ENCODE assay signal across 9 mouse cellular contexts in the genomic region with DNA sequence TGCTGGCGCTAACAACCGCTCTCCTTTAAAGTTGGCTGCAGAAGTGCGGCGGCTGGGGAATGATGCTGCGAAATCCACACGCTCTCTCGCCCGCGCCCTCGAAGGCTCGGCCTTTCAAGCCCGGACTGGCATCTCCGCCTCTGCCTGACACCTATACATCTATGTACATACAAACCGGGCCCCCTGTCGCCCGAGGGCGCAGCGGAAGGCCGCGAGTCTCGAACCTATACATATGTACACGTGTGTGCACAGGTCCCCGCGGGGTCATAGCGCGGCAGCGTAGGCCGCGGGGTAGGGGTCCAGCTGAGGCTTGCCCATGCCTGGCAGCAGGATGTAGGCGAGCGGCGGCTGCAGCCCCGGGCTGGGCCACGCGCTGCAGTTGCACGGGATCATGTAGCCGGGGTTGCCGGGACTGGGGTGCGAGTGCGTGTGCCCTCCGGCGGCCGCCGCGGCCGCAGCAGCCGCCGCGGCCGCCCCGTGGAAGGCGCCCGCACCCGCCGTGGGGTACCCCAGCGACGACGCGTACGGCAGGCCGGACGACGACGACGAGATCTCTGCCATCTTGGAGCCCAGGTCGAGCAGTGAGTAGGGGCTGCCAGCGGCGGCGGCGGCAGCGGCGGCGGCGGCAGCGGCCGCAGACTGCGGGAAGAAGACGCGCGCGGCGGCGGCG. TPM values are rescaled to one million over a fixed set of nuclear protein-coding genes. Genes with fewer than 3 reads are reported as not detected.
A peak's percentile ranks its signal among the peaks of the same experiment; 100 is the strongest.
DNase-seq lines count a peak whose midpoint lies in the region; ATAC-seq and TF ChIP-seq lines count a peak whose summit lies in the region.
"Had no signal": no experiment of that assay in that cellular context is flagged by ENCODE, and none has a peak within 500 bp of the region (broad histone marks: within the 10 kb centered on the region; RNA-seq: fewer than 3 reads in every experiment).

No protein-coding gene starts in this region.

- no peak for ATAC-seq in G1E (ENCODE audit: extremely low read depth, insufficient number of reproducible peaks, low FRiP score, poor library complexity, severe bottlenecking)
- no peak for ATAC-seq in forebrain, postnatal 0 days
- no peak for ATAC-seq in limb, embryonic 15.5 days (ENCODE audit: insufficient number of reproducible peaks, low FRiP score, low TSS enrichment, low read depth)
- ATAC-seq in stomach, embryonic 15.5 days (ENCODE audit: insufficient read depth, low FRiP score, low read depth): no peak

- H3K27me3 ChIP-seq in kidney, adult 2 months (replicated peaks; ENCODE audit: control insufficient read depth, insufficient read depth, low read length): peaks cover 31% of the 10 kb centered on the region
- peaks cover 42% of the 10 kb centered on the region for H3K27me3 ChIP-seq in G1E (ENCODE audit: insufficient read depth, low read length)
- peaks cover 15% of the 10 kb centered on the region; the same call in 1 of the 2 replicates for H3K27me3 ChIP-seq in forebrain, postnatal 0 days (ENCODE audit: insufficient read depth, low read length)
- peaks cover 87% of the 10 kb centered on the region for H3K27me3 ChIP-seq in limb, embryonic 15.5 days
- peaks cover 67% of the 10 kb centered on the region for H3K27me3 ChIP-seq in stomach, embryonic 15.5 days (replicated peaks)

- peaks cover 28% of the 10 kb centered on the region for H3K9me3 ChIP-seq in G1E (replicated peaks)
- no peaks in the 10 kb centered on the region for H3K9me3 ChIP-seq in forebrain, postnatal 0 days (ENCODE audit: low read length)
- no peaks in the 10 kb centered on the region for H3K9me3 ChIP-seq in limb, embryonic 15.5 days
- H3K9me3 ChIP-seq in stomach, embryonic 15.5 days: no peaks in the 10 kb centered on the region

- intact Hi-C loops in gastrocnemius, postnatal 36 days (cut with DNase I): no loop called here

- H3K36me3 ChIP-seq in kidney, adult 2 months (ENCODE audit: control insufficient read depth, insufficient read depth, low read length): no peaks in the 10 kb centered on the region
- peaks cover 9% of the 10 kb centered on the region for H3K36me3 ChIP-seq in G1E (replicated peaks)
- no peaks in the 10 kb centered on the region for H3K36me3 ChIP-seq in forebrain, postnatal 0 days (ENCODE audit: insufficient read depth)
- H3K36me3 ChIP-seq in limb, embryonic 15.5 days: no peaks in the 10 kb centered on the region
- no peaks in the 10 kb centered on the region for H3K36me3 ChIP-seq in stomach, embryonic 15.5 days

- DNase-seq in kidney, adult 2 months: no peak
- no peak for DNase-seq in kidney, postnatal 25 days
- DNase-seq in G1E (ENCODE audit: low spot score): no peak
- peak; percentile 33 for DNase-seq in forebrain, postnatal 0 days
- no peak for DNase-seq in frontal cortex, adult 2 months (ENCODE audit: extremely low spot score in 1 of 2, low spot score in 1 of 2)
- DNase-seq in gastrocnemius, postnatal 36 days: no peak

- no peak overlapping the region for H3K27ac ChIP-seq in kidney, adult 2 months (ENCODE audit: insufficient read depth, low read depth, low read length)
- H3K27ac ChIP-seq in forebrain, postnatal 0 days (ENCODE audit: low read depth, low read length): 0 out of 2 replicates have a peak overlapping the region, but pooled peaks have one; percentile 15
- no peak overlapping the region for H3K27ac ChIP-seq in limb, embryonic 15.5 days
- H3K27ac ChIP-seq in stomach, embryonic 15.5 days: no peak overlapping the region

- TF ChIP-seq POLR2A in kidney, adult 2 months (IDR thresholded peaks at IDR 0.05; ENCODE audit: low read depth, low read length): no peak

- peak overlapping the region; percentile 89 for H3K4me2 ChIP-seq in forebrain, postnatal 0 days (ENCODE audit: low read depth)
- H3K4me2 ChIP-seq in limb, embryonic 15.5 days: peak overlapping the region; percentile 96
- H3K4me2 ChIP-seq in stomach, embryonic 15.5 days: peak overlapping the region; percentile 76

- no peaks in the 10 kb centered on the region for H3K4me1 ChIP-seq in kidney, adult 2 months (ENCODE audit: control insufficient read depth, insufficient read depth, low read length)
- H3K4me1 ChIP-seq in G1E (ENCODE audit: insufficient read depth, low read depth, low read length): peaks cover 20% of the 10 kb centered on the region
- peaks cover 9% of the 10 kb centered on the region; the same call in 1 of the 2 replicates for H3K4me1 ChIP-seq in forebrain, postnatal 0 days (ENCODE audit: insufficient read depth)
- peaks cover 45% of the 10 kb centered on the region for H3K4me1 ChIP-seq in limb, embryonic 15.5 days
- H3K4me1 ChIP-seq in stomach, embryonic 15.5 days: peaks cover 25% of the 10 kb centered on the region

- peak overlapping the region; percentile 48 for H3K9ac ChIP-seq in forebrain, postnatal 0 days
- peak overlapping the region; percentile 10; the same call in 1 of the 2 replicates for H3K9ac ChIP-seq in limb, embryonic 15.5 days
- H3K9ac ChIP-seq in stomach, embryonic 15.5 days: peak overlapping the region; percentile 16; the same call in 1 of the 2 replicates

- no peak for TF ChIP-seq CTCF in kidney, adult 2 months (conservative IDR thresholded peaks at IDR 0.05; ENCODE audit: insufficient read depth, insufficient read length, low read depth, low read length)
- TF ChIP-seq CTCF in G1E (IDR thresholded peaks at IDR 0.05; ENCODE audit: low read depth, low read length): no peak
- TF ChIP-seq CTCF in forebrain, postnatal 0 days (IDR thresholded peaks at IDR 0.05; ENCODE audit: low read depth): no peak

- 2% methylated on average over 82 of the region's 84 CpGs for WGBS in kidney, adult 2 months
- WGBS in forebrain, postnatal 0 days: 3% methylated on average over 76 of the region's 84 CpGs
- under 1% methylated on average over 71 of the region's 84 CpGs for WGBS in limb, embryonic 15.5 days
- 1% methylated on average over 81 of the region's 84 CpGs for WGBS in stomach, embryonic 15.5 days

- H3K4me3 ChIP-seq in kidney, adult 2 months (ENCODE audit: insufficient read depth, low read depth, low read length): peak overlapping the region; percentile 10; the same call in 1 of the 2 replicates
- H3K4me3 ChIP-seq in G1E (ENCODE audit: low read depth, low read length): 0 out of 2 replicates have a peak overlapping the region, but pooled peaks have one; percentile 10
- peak overlapping the region; percentile 48 for H3K4me3 ChIP-seq in forebrain, postnatal 0 days (ENCODE audit: low read depth, low read length)
- peak overlapping the region; percentile 54 for H3K4me3 ChIP-seq in limb, embryonic 15.5 days
- H3K4me3 ChIP-seq in stomach, embryonic 15.5 days (replicated peaks): peak overlapping the region; percentile 52

RNA-seq across cellular contexts. Expression of a gene that starts 2.2 kb away (rescaled TPM):
- polyA plus RNA-seq in kidney, adult 2 months (2012; rRNA removed): not detected in 2 replicates
- 3.0 and 4.6 TPM in 2 replicates for total RNA-seq in G1E (2014; fragmentation: Nextera tagmentation)
- total RNA-seq in G1E (2017): 1.2 and 1.3 TPM in 2 replicates
- polyA plus RNA-seq in G1E (2012): 9.0 and 10.9 TPM in 2 replicates
- 9.3 and 14.2 TPM in 2 replicates for total RNA-seq in forebrain, postnatal 0 days (2014; rRNA removed)
- polyA plus RNA-seq in forebrain, postnatal 0 days (2015; fragmentation: Nextera tagmentation; extraction: Ambion mirVana): 3.3 and 4.3 TPM in 2 replicates
- polyA plus RNA-seq in limb, embryonic 15.5 days (2015; fragmentation: Nextera tagmentation; extraction: Ambion mirVana): 0.32 and 0.56 TPM in 2 replicates
- 6.2 TPM in 2 replicates for polyA plus RNA-seq in stomach, embryonic 15.5 days (2015; fragmentation: Nextera tagmentation; extraction: Ambion mirVana)
- polyA plus RNA-seq in frontal cortex, adult 2 months (2012; rRNA removed): 7.8 and 10.3 TPM in 2 replicates
- not detected for total RNA-seq in gastrocnemius, postnatal 36 days (2021)
- total RNA-seq: heart, postnatal 36 days had no signal

RNA-seq across cellular contexts. Expression of a gene that starts 32.1 kb away (rescaled TPM):
- not detected in 2 replicates for polyA plus RNA-seq in kidney, adult 2 months (2012; rRNA removed)
- total RNA-seq in G1E (2014; fragmentation: Nextera tagmentation) (not detected in 2 replicates), G1E (2017) (not detected in 2 replicates)
- polyA plus RNA-seq in G1E (2012): not detected in 2 replicates
- not detected in 2 replicates for total RNA-seq in forebrain, postnatal 0 days (2014; rRNA removed)
- polyA plus RNA-seq in forebrain, postnatal 0 days (2015; fragmentation: Nextera tagmentation; extraction: Ambion mirVana): not detected in 2 replicates
- not detected in 2 replicates for polyA plus RNA-seq in limb, embryonic 15.5 days (2015; fragmentation: Nextera tagmentation; extraction: Ambion mirVana)
- polyA plus RNA-seq in stomach, embryonic 15.5 days (2015; fragmentation: Nextera tagmentation; extraction: Ambion mirVana): not detected in 2 replicates
- polyA plus RNA-seq in frontal cortex, adult 2 months (2012; rRNA removed): not detected in 2 replicates
- not detected for total RNA-seq in gastrocnemius, postnatal 36 days (2021)
- total RNA-seq: heart, postnatal 36 days had no signal
